16 mouse cellular contexts compared by ENCODE assay signal in the genomic region with DNA sequence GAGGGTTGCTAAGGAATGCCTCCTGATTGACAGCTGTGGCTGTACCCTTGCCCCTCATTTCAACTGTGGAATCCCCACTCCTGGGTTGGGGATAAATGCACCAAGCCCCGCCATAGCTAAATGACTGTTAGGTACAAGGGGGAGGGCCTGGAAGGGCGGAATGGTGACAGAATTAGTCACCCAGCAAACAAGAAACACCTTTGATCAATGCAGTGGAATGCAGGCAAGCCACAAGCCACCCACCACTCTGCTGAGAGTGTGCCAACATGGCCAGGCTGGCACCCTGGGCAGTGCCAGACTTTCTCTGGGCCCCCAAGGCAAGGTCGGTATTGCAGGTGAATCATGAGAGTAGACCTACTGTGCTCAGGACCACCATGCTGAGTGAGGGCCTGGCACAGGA. TPM values are rescaled to one million over a fixed set of nuclear protein-coding genes. Genes with fewer than 3 reads are reported as not detected.
"Had no signal": no experiment of that assay in that cellular context is flagged by ENCODE, and none has a peak within 500 bp of the region (broad histone marks: within the 10 kb centered on the region; RNA-seq: fewer than 3 reads in every experiment).

No protein-coding gene starts in this region.

- DNase-seq: kidney, adult 18-20 months; kidney, adult 9 months; kidney, postnatal 14 days; kidney, postnatal 4 days; layer of hippocampus, postnatal 36 days; liver, embryonic 13.5 days; lung, adult 2 months; lung, postnatal 14 days; midbrain, embryonic 14.5 days; thymus, postnatal 36 days had no signal

- H3K4me1 ChIP-seq: liver, embryonic 13.5 days had no signal

- ATAC-seq: inflammation-experienced regulatory T-cells, adult 6 months; intestine, embryonic 16.5 days had no signal

- H3K4me3 ChIP-seq: left cerebral cortex, adult 2 months; liver, embryonic 13.5 days had no signal

- H3K4me2 ChIP-seq: liver, embryonic 13.5 days; midbrain, embryonic 11.5 days had no signal

- H3K9ac ChIP-seq: liver, embryonic 13.5 days had no signal

- H3K27ac ChIP-seq: left cerebral cortex, adult 2 months; liver, embryonic 13.5 days had no signal

- H3K27me3 ChIP-seq: liver, embryonic 13.5 days had no signal

- H3K36me3 ChIP-seq: liver, embryonic 13.5 days had no signal

RNA-seq across cellular contexts. Expression of a gene that starts 3.5 kb away (rescaled TPM):
- total RNA-seq: liver, adult 2 months; megakaryocyte-erythroid progenitor cell, adult 5-6 weeks had no signal
